Mouse (Mus musculus): ENCODE measurements around the gene Lyrm9.

- no peak for TF ChIP-seq MYC (IDR thresholded peaks at IDR 0.05; ENCODE audit: low read depth, low read length)
- TF ChIP-seq POLR2A (IDR thresholded peaks at IDR 0.05; ENCODE audit: low read depth, low read length) = no peak
- TF ChIP-seq RAD21 (IDR thresholded peaks at IDR 0.05; ENCODE audit: low read depth, low read length) = no peak
- TF ChIP-seq ZMIZ1 (IDR thresholded peaks at IDR 0.05; ENCODE audit: low read depth, low read length) = no peak
- TF ChIP-seq CTCF (conservative IDR thresholded peaks at IDR 0.05 in 1 of 2, IDR thresholded peaks at IDR 0.05 in 1 of 2; ENCODE audit: low read depth in 2 of 2, low read length in 2 of 2) = no peak
These were observed 5.9 kb upstream of the Lyrm9 start for GRCm38 (mm10) chr11:78820337-78821000.

All from CH12.LX (cell line).